Mouse (Mus musculus): ENCODE measurements around the gene Ogdh. TPM values are rescaled to one million over a fixed set of nuclear protein-coding genes. Genes with fewer than 3 reads are reported as not detected.

Gene Ogdh
- polyA plus RNA-seq, 1 experiment from 2014 or later, result 155 TPM

- H3K27ac ChIP-seq (ENCODE audit: low read length), result no peak overlapping the region
- H3K4me1 ChIP-seq (ENCODE audit: insufficient read depth, low read length), result peaks cover 4% of the 10 kb centered on the region; the same call in 1 of the 2 replicates
- no peaks in the 10 kb centered on the region for H3K27me3 ChIP-seq (ENCODE audit: insufficient read depth, low read length)
- ATAC-seq (ENCODE audit: low FRiP score, low TSS enrichment), result no peak
- 90% methylated on average over 5 of the region's 5 CpGs for WGBS
- H3K9ac ChIP-seq (replicated peaks; ENCODE audit: low read length), result no peak overlapping the region
- H3K4me3 ChIP-seq (ENCODE audit: low read length), result no peak overlapping the region
- no peaks in the 10 kb centered on the region for H3K9me3 ChIP-seq (ENCODE audit: low read length)
- no peak overlapping the region for H3K4me2 ChIP-seq (replicated peaks; ENCODE audit: low read depth, low read length)
- H3K36me3 ChIP-seq (ENCODE audit: insufficient read depth, low read length), result peaks cover 44% of the 10 kb centered on the region
Observed at GRCm38 (mm10) chr11:6395565-6395964, 104.1 kb downstream of the Ogdh start.

- 92% methylated on average over 10 of the region's 10 CpGs for WGBS
- H3K36me3 ChIP-seq (ENCODE audit: insufficient read depth, low read length), result peaks cover 70% of the 10 kb centered on the region
Observed at GRCm38 (mm10) chr11:6398141-6398540, 106.7 kb downstream of the Ogdh start.

GRCm38 (mm10) chr11:6402515-6403510 lies 111.4 kb downstream of the Ogdh start:
- H3K27me3 ChIP-seq (ENCODE audit: insufficient read depth, low read length), result no peaks in the 10 kb centered on the region
- peaks cover 30% of the 10 kb centered on the region for H3K4me1 ChIP-seq (ENCODE audit: insufficient read depth, low read length)
- H3K9ac ChIP-seq (replicated peaks; ENCODE audit: low read length), result no peak overlapping the region
- H3K4me3 ChIP-seq (ENCODE audit: low read length), result no peak overlapping the region
- no peak for ATAC-seq (ENCODE audit: low FRiP score, low TSS enrichment)
- no peak overlapping the region for H3K4me2 ChIP-seq (replicated peaks; ENCODE audit: low read depth, low read length)
- 88% methylated on average over 19 of the region's 19 CpGs for WGBS
- no peak overlapping the region for H3K27ac ChIP-seq (ENCODE audit: low read length)
- no peaks in the 10 kb centered on the region for H3K9me3 ChIP-seq (ENCODE audit: low read length)
- peaks cover 77% of the 10 kb centered on the region for H3K36me3 ChIP-seq (ENCODE audit: insufficient read depth, low read length)

More at GRCm38 (mm10) chr11:6398141-6398540, 106.7 kb downstream of the Ogdh start:
- no peak for ATAC-seq (ENCODE audit: low FRiP score, low TSS enrichment)
- H3K9me3 ChIP-seq (ENCODE audit: low read length), result no peaks in the 10 kb centered on the region
- no peaks in the 10 kb centered on the region for H3K27me3 ChIP-seq (ENCODE audit: insufficient read depth, low read length)
- no peak overlapping the region for H3K4me3 ChIP-seq (ENCODE audit: low read length)
- H3K4me2 ChIP-seq (replicated peaks; ENCODE audit: low read depth, low read length), result no peak overlapping the region
- H3K27ac ChIP-seq (ENCODE audit: low read length), result no peak overlapping the region
- H3K9ac ChIP-seq (replicated peaks; ENCODE audit: low read length), result no peak overlapping the region
- H3K4me1 ChIP-seq (ENCODE audit: insufficient read depth, low read length), result no peaks in the 10 kb centered on the region

- H3K4me2 ChIP-seq (replicated peaks; ENCODE audit: low read depth, low read length), result no peak overlapping the region
- 92% methylated on average over 5 of the region's 5 CpGs for WGBS
- no peak overlapping the region for H3K4me3 ChIP-seq (ENCODE audit: low read length)
- peaks cover 68% of the 10 kb centered on the region for H3K36me3 ChIP-seq (ENCODE audit: insufficient read depth, low read length)
- no peaks in the 10 kb centered on the region for H3K9me3 ChIP-seq (ENCODE audit: low read length)
- 0 out of 2 replicates have a peak overlapping the region, but pooled peaks have one; percentile 6 for H3K9ac ChIP-seq (replicated peaks; ENCODE audit: low read length)
- no peak for ATAC-seq (ENCODE audit: low FRiP score, low TSS enrichment)
- no peak overlapping the region for H3K27ac ChIP-seq (ENCODE audit: low read length)
- peaks cover 30% of the 10 kb centered on the region for H3K4me1 ChIP-seq (ENCODE audit: insufficient read depth, low read length)
- no peaks in the 10 kb centered on the region for H3K27me3 ChIP-seq (ENCODE audit: insufficient read depth, low read length)
Observed at GRCm38 (mm10) chr11:6403830-6404405, 112.5 kb downstream of the Ogdh start.

GRCm38 (mm10) chr11:6404699-6405566 lies 113.5 kb downstream of the Ogdh start:
- peak; percentile 3; the same call in 1 of the 2 replicates for ATAC-seq (ENCODE audit: low FRiP score, low TSS enrichment)
- H3K36me3 ChIP-seq (ENCODE audit: insufficient read depth, low read length), result peaks cover 59% of the 10 kb centered on the region
- 80% methylated on average over 9 of the region's 9 CpGs for WGBS

GRCm38 (mm10) chr11:6405591-6406081 lies 114.2 kb downstream of the Ogdh start:
- peak overlapping the region; percentile 86 for H3K27ac ChIP-seq (ENCODE audit: low read length)
- WGBS, result 28% methylated on average over 3 of the region's 4 CpGs
- peaks cover 53% of the 10 kb centered on the region for H3K36me3 ChIP-seq (ENCODE audit: insufficient read depth, low read length)
- H3K27me3 ChIP-seq (ENCODE audit: insufficient read depth, low read length), result no peaks in the 10 kb centered on the region
- no peak overlapping the region for H3K4me2 ChIP-seq (replicated peaks; ENCODE audit: low read depth, low read length)
- peak overlapping the region; percentile 44 for H3K9ac ChIP-seq (replicated peaks; ENCODE audit: low read length)
- peak; percentile 39 for ATAC-seq (ENCODE audit: low FRiP score, low TSS enrichment)
- no peak overlapping the region for H3K4me3 ChIP-seq (ENCODE audit: low read length)
- no peaks in the 10 kb centered on the region for H3K9me3 ChIP-seq (ENCODE audit: low read length)
- peaks cover 30% of the 10 kb centered on the region for H3K4me1 ChIP-seq (ENCODE audit: insufficient read depth, low read length)

More at GRCm38 (mm10) chr11:6404699-6405566, 113.5 kb downstream of the Ogdh start:
- H3K4me2 ChIP-seq (replicated peaks; ENCODE audit: low read depth, low read length), result no peak overlapping the region
- peak overlapping the region; percentile 86 for H3K27ac ChIP-seq (ENCODE audit: low read length)
- H3K9me3 ChIP-seq (ENCODE audit: low read length), result no peaks in the 10 kb centered on the region
- H3K4me3 ChIP-seq (ENCODE audit: low read length), result no peak overlapping the region
- H3K27me3 ChIP-seq (ENCODE audit: insufficient read depth, low read length), result no peaks in the 10 kb centered on the region
- peaks cover 30% of the 10 kb centered on the region for H3K4me1 ChIP-seq (ENCODE audit: insufficient read depth, low read length)
- H3K9ac ChIP-seq (replicated peaks; ENCODE audit: low read length), result peak overlapping the region; percentile 44

Small RNA genes lying within 50 kb of the gene (microRNA-seq; reads per million reads assigned to microRNA genes)
- gene Mir7651, result 1.1 reads per million

Other genes with a start within 250 kb of the Ogdh start
- gene Camk2b, start 225.3 kb upstream of the Ogdh start, polyA plus RNA-seq (2015; fragmentation: Nextera tagmentation; extraction: Ambion mirVana), result 3.4 and 4.1 TPM in 2 replicates
- gene A730071L15Rik, start 91.6 kb upstream of the Ogdh start, polyA plus RNA-seq (2015; fragmentation: Nextera tagmentation; extraction: Ambion mirVana), result 0.40 and 0.49 TPM in 2 replicates
- 39.2 and 40.6 TPM in 2 replicates for gene Nudcd3, start 91.2 kb upstream of the Ogdh start, polyA plus RNA-seq (2015; fragmentation: Nextera tagmentation; extraction: Ambion mirVana)
- gene Npc1l1, start 61.5 kb upstream of the Ogdh start, polyA plus RNA-seq (2015; fragmentation: Nextera tagmentation; extraction: Ambion mirVana), result 0.12 and 0.17 TPM in 2 replicates
- 104 and 106 TPM in 2 replicates for gene Ddx56, start 23.9 kb upstream of the Ogdh start, polyA plus RNA-seq (2015; fragmentation: Nextera tagmentation; extraction: Ambion mirVana)
- gene Tmed4, start 16.8 kb upstream of the Ogdh start, polyA plus RNA-seq (2015; fragmentation: Nextera tagmentation; extraction: Ambion mirVana), result 155 and 158 TPM in 2 replicates
- gene Zmiz2, start 97.4 kb downstream of the Ogdh start, polyA plus RNA-seq (2015; fragmentation: Nextera tagmentation; extraction: Ambion mirVana), result 11.7 and 12.5 TPM in 2 replicates
- gene Ppia, start 123.8 kb downstream of the Ogdh start, polyA plus RNA-seq (2015; fragmentation: Nextera tagmentation; extraction: Ambion mirVana), result 4,884 and 4,942 TPM in 2 replicates
- gene H2afv, start 152.8 kb downstream of the Ogdh start, polyA plus RNA-seq (2015; fragmentation: Nextera tagmentation; extraction: Ambion mirVana), result 560 and 596 TPM in 2 replicates
- 24.8 and 30.1 TPM in 2 replicates for gene Purb, start 184.3 kb downstream of the Ogdh start, polyA plus RNA-seq (2015; fragmentation: Nextera tagmentation; extraction: Ambion mirVana)
- 1.0 and 1.2 TPM in 2 replicates for gene Myo1g, start 229.3 kb downstream of the Ogdh start, polyA plus RNA-seq (2015; fragmentation: Nextera tagmentation; extraction: Ambion mirVana)